13 mouse cellular contexts compared by ENCODE assay signal in genomic region chr6:124717968-124718367, GRCm38 (mm10). TPM values are rescaled to one million over a fixed set of nuclear protein-coding genes. Genes with fewer than 3 reads are reported as not detected.
DNase-seq lines count a peak whose midpoint lies in the region; ATAC-seq lines count a peak whose summit lies in the region.
"Had no signal": no experiment of that assay in that cellular context is flagged by ENCODE, and none has a peak within 500 bp of the region (broad histone marks: within the 10 kb centered on the region; RNA-seq: fewer than 3 reads in every experiment).

No protein-coding gene starts in this region.

- peaks cover 14% of the 10 kb centered on the region for H3K4me1 ChIP-seq in heart, embryonic 16.5 days (ENCODE audit: control insufficient read depth, insufficient read depth, low read length)
- H3K4me1 ChIP-seq in lung, embryonic 16.5 days (replicated peaks; ENCODE audit: control insufficient read depth, insufficient read depth, low read length): peaks cover 9% of the 10 kb centered on the region
- H3K4me1 ChIP-seq in embryonic facial prominence, embryonic 15.5 days: peaks cover 21% of the 10 kb centered on the region
- peaks cover 18% of the 10 kb centered on the region for H3K4me1 ChIP-seq in stomach, embryonic 16.5 days (ENCODE audit: control insufficient read depth, insufficient read depth, low read length)

- ATAC-seq in heart, embryonic 16.5 days (replicated peaks; ENCODE audit: extremely low read depth, insufficient read depth, low FRiP score): no peak
- ATAC-seq in lung, embryonic 16.5 days (ENCODE audit: low read depth): no peak
- no peak for ATAC-seq in embryonic facial prominence, embryonic 15.5 days (ENCODE audit: insufficient number of reproducible peaks, low FRiP score, low TSS enrichment, low read depth)
- ATAC-seq in stomach, embryonic 16.5 days (ENCODE audit: insufficient read depth, low FRiP score): no peak
- ATAC-seq: activated CD4-positive, CD25-positive, alpha-beta regulatory T cell, adult 4 months had no signal

- H3K4me3 ChIP-seq in heart, embryonic 16.5 days (ENCODE audit: low read length): no peak overlapping the region
- H3K4me3 ChIP-seq in lung, embryonic 16.5 days (ENCODE audit: low read length): peak overlapping the region; percentile 55
- H3K4me3 ChIP-seq in embryonic facial prominence, embryonic 15.5 days (replicated peaks): peak overlapping the region; percentile 42
- H3K4me3 ChIP-seq in stomach, embryonic 16.5 days (replicated peaks; ENCODE audit: low read length): peak overlapping the region; percentile 48
- H3K4me3 ChIP-seq: heart, embryonic 12.5 days had no signal

- no peak overlapping the region for H3K9ac ChIP-seq in heart, embryonic 16.5 days (ENCODE audit: low read length)
- peak overlapping the region; percentile 73 for H3K9ac ChIP-seq in lung, embryonic 16.5 days (ENCODE audit: low read length)
- H3K9ac ChIP-seq in embryonic facial prominence, embryonic 15.5 days: 0 out of 2 replicates have a peak overlapping the region, but pooled peaks have one; percentile 26
- peak overlapping the region; percentile 86 for H3K9ac ChIP-seq in stomach, embryonic 16.5 days (ENCODE audit: low read length)
- H3K9ac ChIP-seq: heart, embryonic 12.5 days had no signal

- peak overlapping the region; percentile 14; the same call in 1 of the 2 replicates for H3K4me2 ChIP-seq in heart, embryonic 16.5 days (ENCODE audit: low read depth, low read length)
- peak overlapping the region; percentile 53 for H3K4me2 ChIP-seq in lung, embryonic 16.5 days (ENCODE audit: low read depth, low read length)
- peak overlapping the region; percentile 38 for H3K4me2 ChIP-seq in embryonic facial prominence, embryonic 15.5 days (replicated peaks)
- peak overlapping the region; percentile 58 for H3K4me2 ChIP-seq in stomach, embryonic 16.5 days (ENCODE audit: low read depth, low read length)
- H3K4me2 ChIP-seq: heart, embryonic 12.5 days had no signal

- WGBS in heart, embryonic 16.5 days: 67% methylated on average over 13 of the region's 13 CpGs
- WGBS in lung, embryonic 16.5 days: 55% methylated on average over 13 of the region's 13 CpGs
- WGBS in embryonic facial prominence, embryonic 15.5 days: 63% methylated on average over 13 of the region's 13 CpGs
- 50% methylated on average over 13 of the region's 13 CpGs for WGBS in stomach, embryonic 16.5 days

- no peak for DNase-seq in heart, postnatal 36 days
- DNase-seq in lung, postnatal 10 days: no peak
- no peak for DNase-seq in urinary bladder, postnatal 36 days (ENCODE audit: low spot score in 2 of 2)
- DNase-seq in spleen, adult 12 weeks (ENCODE audit: low spot score): no peak

- H3K27me3 ChIP-seq in heart, embryonic 16.5 days (ENCODE audit: control insufficient read depth, insufficient read depth, low read length): no peaks in the 10 kb centered on the region
- H3K27me3 ChIP-seq in lung, embryonic 16.5 days (ENCODE audit: control insufficient read depth, insufficient read depth, low read depth, low read length): no peaks in the 10 kb centered on the region
- no peaks in the 10 kb centered on the region for H3K27me3 ChIP-seq in embryonic facial prominence, embryonic 15.5 days
- H3K27me3 ChIP-seq in stomach, embryonic 16.5 days (ENCODE audit: control insufficient read depth, insufficient read depth, low read length): no peaks in the 10 kb centered on the region
- H3K27me3 ChIP-seq: CH12.LX; heart, embryonic 12.5 days had no signal

- peaks cover 30% of the 10 kb centered on the region for H3K36me3 ChIP-seq in heart, embryonic 16.5 days (ENCODE audit: control insufficient read depth, insufficient read depth)
- H3K36me3 ChIP-seq in lung, embryonic 16.5 days (ENCODE audit: control insufficient read depth, insufficient read depth, low read length): peaks cover 18% of the 10 kb centered on the region
- peaks cover 34% of the 10 kb centered on the region for H3K36me3 ChIP-seq in embryonic facial prominence, embryonic 15.5 days
- H3K36me3 ChIP-seq in stomach, embryonic 16.5 days (ENCODE audit: control insufficient read depth, insufficient read depth, low read length): peaks cover 18% of the 10 kb centered on the region

- H3K27ac ChIP-seq in heart, embryonic 16.5 days (ENCODE audit: low read length): no peak overlapping the region
- H3K27ac ChIP-seq in lung, embryonic 16.5 days (ENCODE audit: low read length): peak overlapping the region; percentile 93
- peak overlapping the region; percentile 78 for H3K27ac ChIP-seq in embryonic facial prominence, embryonic 15.5 days (replicated peaks)
- H3K27ac ChIP-seq in stomach, embryonic 16.5 days (ENCODE audit: low read length): peak overlapping the region; percentile 96

- no peaks in the 10 kb centered on the region for H3K9me3 ChIP-seq in heart, embryonic 16.5 days (replicated peaks; ENCODE audit: control insufficient read depth, low read length)
- no peaks in the 10 kb centered on the region for H3K9me3 ChIP-seq in lung, embryonic 16.5 days (ENCODE audit: control insufficient read depth, low read length)
- H3K9me3 ChIP-seq in embryonic facial prominence, embryonic 15.5 days (replicated peaks): no peaks in the 10 kb centered on the region
- H3K9me3 ChIP-seq in stomach, embryonic 16.5 days (replicated peaks; ENCODE audit: control insufficient read depth, low read length): no peaks in the 10 kb centered on the region
- H3K9me3 ChIP-seq: heart, embryonic 12.5 days had no signal

- intact Hi-C loops in heart, postnatal 36 days (cut with DNase I): loop anchor here (10.0 kb wide), 1 partner anchor 287 kb away; the partner anchor contains the start of gene Zfp384

RNA-seq across cellular contexts. Expression of gene Phb2, which starts 5.8 kb away (rescaled TPM):
- 347 and 355 TPM in 2 replicates for polyA plus RNA-seq in heart, embryonic 16.5 days (2015; fragmentation: Nextera tagmentation; extraction: Ambion mirVana)
- 100 to 1,000 TPM; 311 to 336 TPM for total RNA-seq in heart, postnatal 36 days (2021)
- 254 and 278 TPM in 2 replicates for polyA plus RNA-seq in lung, embryonic 16.5 days (2015; fragmentation: Nextera tagmentation; extraction: Ambion mirVana)
- polyA plus RNA-seq in embryonic facial prominence, embryonic 15.5 days (2015; fragmentation: Nextera tagmentation; extraction: Ambion mirVana): 301 and 317 TPM in 2 replicates
- polyA plus RNA-seq in stomach, embryonic 16.5 days (2015; fragmentation: Nextera tagmentation; extraction: Ambion mirVana): 282 and 303 TPM in 2 replicates

RNA-seq across cellular contexts. Expression of gene Emg1, which starts 6.0 kb away (rescaled TPM):
- polyA plus RNA-seq in heart, embryonic 16.5 days (2015; fragmentation: Nextera tagmentation; extraction: Ambion mirVana): 125 and 133 TPM in 2 replicates
- total RNA-seq in heart, postnatal 36 days (2021): 10 to 100 TPM; 64.4 to 73.8 TPM
- 188 and 192 TPM in 2 replicates for polyA plus RNA-seq in lung, embryonic 16.5 days (2015; fragmentation: Nextera tagmentation; extraction: Ambion mirVana)
- polyA plus RNA-seq in embryonic facial prominence, embryonic 15.5 days (2015; fragmentation: Nextera tagmentation; extraction: Ambion mirVana): 171 and 186 TPM in 2 replicates
- polyA plus RNA-seq in stomach, embryonic 16.5 days (2015; fragmentation: Nextera tagmentation; extraction: Ambion mirVana): 167 and 175 TPM in 2 replicates

RNA-seq across cellular contexts. Expression of gene Ptpn6, which starts 20.5 kb away (rescaled TPM):
- polyA plus RNA-seq in heart, embryonic 16.5 days (2015; fragmentation: Nextera tagmentation; extraction: Ambion mirVana): 14.6 and 31.3 TPM in 2 replicates
- 1 to 10 TPM; 2.9 to 4.2 TPM for total RNA-seq in heart, postnatal 36 days (2021)
- polyA plus RNA-seq in lung, embryonic 16.5 days (2015; fragmentation: Nextera tagmentation; extraction: Ambion mirVana): 21.3 and 27.3 TPM in 2 replicates
- 19.9 and 20.2 TPM in 2 replicates for polyA plus RNA-seq in embryonic facial prominence, embryonic 15.5 days (2015; fragmentation: Nextera tagmentation; extraction: Ambion mirVana)
- polyA plus RNA-seq in stomach, embryonic 16.5 days (2015; fragmentation: Nextera tagmentation; extraction: Ambion mirVana): 19.6 and 20.1 TPM in 2 replicates

RNA-seq across cellular contexts. Expression of gene Grcc10, which starts 23.2 kb away (rescaled TPM):
- 429 and 447 TPM in 2 replicates for polyA plus RNA-seq in heart, embryonic 16.5 days (2015; fragmentation: Nextera tagmentation; extraction: Ambion mirVana)
- 100 to 1,000 TPM; 285 to 321 TPM for total RNA-seq in heart, postnatal 36 days (2021)
- polyA plus RNA-seq in lung, embryonic 16.5 days (2015; fragmentation: Nextera tagmentation; extraction: Ambion mirVana): 430 and 446 TPM in 2 replicates
- polyA plus RNA-seq in embryonic facial prominence, embryonic 15.5 days (2015; fragmentation: Nextera tagmentation; extraction: Ambion mirVana): 416 TPM in 2 replicates
- polyA plus RNA-seq in stomach, embryonic 16.5 days (2015; fragmentation: Nextera tagmentation; extraction: Ambion mirVana): 352 and 357 TPM in 2 replicates

RNA-seq across cellular contexts. Expression of gene Gm45234, which starts 37.9 kb away (rescaled TPM):
- polyA plus RNA-seq in heart, embryonic 16.5 days (2015; fragmentation: Nextera tagmentation; extraction: Ambion mirVana): not detected in 2 replicates
- under 1 TPM in 1 of 2 experiments, not detected in 1; 0.41 TPM for total RNA-seq in heart, postnatal 36 days (2021)
- not detected in 2 replicates for polyA plus RNA-seq in lung, embryonic 16.5 days (2015; fragmentation: Nextera tagmentation; extraction: Ambion mirVana)
- not detected in 2 replicates for polyA plus RNA-seq in embryonic facial prominence, embryonic 15.5 days (2015; fragmentation: Nextera tagmentation; extraction: Ambion mirVana)
- not detected in 2 replicates for polyA plus RNA-seq in stomach, embryonic 16.5 days (2015; fragmentation: Nextera tagmentation; extraction: Ambion mirVana)
- total RNA-seq: CH12.LX; left cerebral cortex, adult 8-10 months; megakaryocyte, adult 5-6 weeks had no signal
- polyA plus RNA-seq: activated CD4-positive, CD25-positive, alpha-beta regulatory T cell, adult 4 months; heart, embryonic 12.5 days had no signal
